Mouse (Mus musculus) embryonic facial prominence, embryonic 13.5 days (tissue): ENCODE measurements around the gene Fbxo46. TPM values are rescaled to one million over a fixed set of nuclear protein-coding genes. Genes with fewer than 3 reads are reported as not detected.

Source experiments
- ATAC-seq: fragments of 200-750 bp; cut with Nextera tagmentation; 2 replicates; pipeline ENCODE4 v1.8.0; 2017; ENCODE audit warnings: low read depth; ENCODE audit not compliant: insufficient number of reproducible peaks, insufficient read depth, low FRiP score, low TSS enrichment
- H3K27ac ChIP-seq: fragments of 300-500 bp; sonication (generic); 2 replicates; pipeline ENCODE4 v1.5.1; 2015; ENCODE audit warnings: moderate library complexity, mild to moderate bottlenecking, inconsistent platforms
- H3K27me3 ChIP-seq: fragments of 300-500 bp; sonication (generic); 2 replicates; pipeline ENCODE4 v1.6.1; 2015; ENCODE audit warnings: mild to moderate bottlenecking, inconsistent platforms
- H3K36me3 ChIP-seq: fragments of 300-500 bp; sonication (generic); 2 replicates; pipeline ENCODE4 v1.6.1; 2015; ENCODE audit warnings: mild to moderate bottlenecking, inconsistent platforms
- H3K4me1 ChIP-seq: fragments of 300-500 bp; sonication (generic); 2 replicates; pipeline ENCODE4 v1.6.1; 2015; ENCODE audit warnings: inconsistent platforms
- H3K4me2 ChIP-seq: fragments of 300-500 bp; sonication (generic); 2 replicates; pipeline ENCODE4 v1.6.1; 2015; ENCODE audit warnings: moderate library complexity, mild to moderate bottlenecking, inconsistent platforms
- H3K4me3 ChIP-seq: fragments of 300-500 bp; sonication (generic); 2 replicates; pipeline ENCODE4 v1.5.1; 2015; ENCODE audit warnings: mild to moderate bottlenecking, inconsistent platforms
- H3K9ac ChIP-seq: fragments of 300-500 bp; sonication (generic); 2 replicates; pipeline ENCODE4 v1.6.1; 2015; ENCODE audit warnings: mild to moderate bottlenecking, inconsistent platforms
- H3K9me3 ChIP-seq: fragments of 300-500 bp; sonication (generic); 2 replicates; pipeline ENCODE4 v1.6.1; 2016; ENCODE audit warnings: inconsistent platforms
- WGBS: fragments of 180-500 bp; shearing (Covaris S2); methylation state at CpG from one replicate; pipeline ENCODE4 v1.1.7; 2015; ENCODE audit warnings: mixed read lengths; 5-methylcytosine and 5-hydroxymethylcytosine counted together
- polyA plus RNA-seq: library from polyadenylated mRNA; unstranded; fragments of >200 nt; fragmentation: Nextera tagmentation; extraction: Ambion mirVana; gene quantifications from 2 replicates; pipeline ENCODE4 v1.2.1, GENCODE M21; 2015

Gene Fbxo46
- polyA plus RNA-seq, 1 experiment from 2014 or later, result 16.6 TPM

GRCm38 (mm10) chr7:19157160-19157800 lies 37.6 kb downstream of the Fbxo46 start:
- Histone ChIP-seq H3K4me1 (peaks cover 29% of the 10 kb centered on the region), H3K36me3 (peaks cover 28% of the 10 kb centered on the region), H3K4me3 (no peak overlapping the region), H3K27me3 (peaks cover 30% of the 10 kb centered on the region), H3K9me3 (no peaks in the 10 kb centered on the region), H3K27ac (peak overlapping the region; percentile 29; the same call in 1 of the 2 replicates), H3K9ac (peak overlapping the region; percentile 44; the same call in 1 of the 2 replicates), H3K4me2 (peak overlapping the region; percentile 38)
- WGBS, result 5% methylated on average over 30 of the region's 30 CpGs
- peak; percentile 65 for ATAC-seq

- 66% methylated on average over 11 of the region's 11 CpGs for WGBS
- no peak overlapping the region for H3K4me2 ChIP-seq
- peaks cover 40% of the 10 kb centered on the region for H3K27me3 ChIP-seq
- H3K4me1 ChIP-seq, result peaks cover 31% of the 10 kb centered on the region
- no peak overlapping the region for H3K27ac ChIP-seq
- H3K9me3 ChIP-seq, result no peaks in the 10 kb centered on the region
- H3K36me3 ChIP-seq, result peaks cover 15% of the 10 kb centered on the region
- H3K4me3 ChIP-seq, result no peak overlapping the region
- no peak overlapping the region for H3K9ac ChIP-seq
- ATAC-seq, result no peak
Observed at GRCm38 (mm10) chr7:19158601-19159000, 38.9 kb downstream of the Fbxo46 start.

DNA sequence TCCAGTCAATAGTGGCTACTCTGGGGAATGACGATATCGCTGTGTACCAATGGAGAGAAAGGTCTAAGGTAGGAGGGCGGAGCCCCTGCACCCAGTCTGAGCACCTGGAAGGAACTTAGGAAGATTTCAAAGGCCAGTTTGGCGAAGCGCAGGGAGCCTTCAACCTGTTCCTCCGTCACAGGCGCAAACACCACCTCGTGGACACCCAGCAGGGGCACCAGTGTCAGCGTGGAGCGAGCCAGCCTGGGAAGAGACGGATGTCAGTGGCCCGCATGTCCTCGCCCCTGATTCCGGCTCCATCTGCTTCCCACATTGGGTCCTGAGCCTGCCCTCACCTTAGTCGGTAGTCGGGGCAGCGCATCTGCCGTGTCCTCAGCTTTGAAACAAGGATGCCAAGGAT lies 39.8 kb downstream of the Fbxo46 start:
- Histone ChIP-seq H3K9ac (peak overlapping the region; percentile 27; the same call in 1 of the 2 replicates), H3K36me3 (peaks cover 10% of the 10 kb centered on the region; the same call in 1 of the 2 replicates), H3K4me1 (peaks cover 39% of the 10 kb centered on the region), H3K4me2 (peak overlapping the region; percentile 68), H3K4me3 (peak overlapping the region; percentile 43; the same call in 1 of the 2 replicates), H3K9me3 (no peaks in the 10 kb centered on the region), H3K27me3 (peaks cover 49% of the 10 kb centered on the region), H3K27ac (no peak overlapping the region)
- WGBS, result 14% methylated on average over 18 of the region's 18 CpGs
- no peak for ATAC-seq

GRCm38 (mm10) chr7:19160115-19160514 lies 40.5 kb downstream of the Fbxo46 start:
- H3K9ac ChIP-seq, result peak overlapping the region; percentile 52; the same call in 1 of the 2 replicates

GRCm38 (mm10) chr7:19162928-19163327 lies 43.3 kb downstream of the Fbxo46 start:
- Histone ChIP-seq H3K4me3 (no peak overlapping the region), H3K36me3 (no peaks in the 10 kb centered on the region), H3K4me1 (peaks cover 35% of the 10 kb centered on the region), H3K9me3 (no peaks in the 10 kb centered on the region), H3K27ac (no peak overlapping the region), H3K4me2 (no peak overlapping the region), H3K27me3 (peaks cover 74% of the 10 kb centered on the region), H3K9ac (no peak overlapping the region)
- 83% methylated on average over 7 of the region's 7 CpGs for WGBS
- no peak for ATAC-seq

More at GRCm38 (mm10) chr7:19160115-19160514, 40.5 kb downstream of the Fbxo46 start:
- Histone ChIP-seq H3K36me3 (peaks cover 3% of the 10 kb centered on the region; the same call in 1 of the 2 replicates), H3K27ac (no peak overlapping the region), H3K4me2 (peak overlapping the region; percentile 68), H3K4me3 (peak overlapping the region; percentile 43), H3K4me1 (peaks cover 46% of the 10 kb centered on the region), H3K27me3 (peaks cover 56% of the 10 kb centered on the region), H3K9me3 (no peaks in the 10 kb centered on the region)
- peak; percentile 40 for ATAC-seq
- under 1% methylated on average over 20 of the region's 20 CpGs for WGBS

GRCm38 (mm10) chr7:19163752-19164151 lies 44.1 kb downstream of the Fbxo46 start:
- no peaks in the 10 kb centered on the region for H3K9me3 ChIP-seq
- ATAC-seq, result peak; percentile 35; the same call in 1 of the 2 replicates
- no peaks in the 10 kb centered on the region for H3K36me3 ChIP-seq
- H3K27me3 ChIP-seq, result peaks cover 69% of the 10 kb centered on the region
- H3K27ac ChIP-seq, result no peak overlapping the region
- H3K4me2 ChIP-seq, result peak overlapping the region; percentile 48
- peaks cover 35% of the 10 kb centered on the region for H3K4me1 ChIP-seq
- no peak overlapping the region for H3K4me3 ChIP-seq
- 26% methylated on average over 12 of the region's 12 CpGs for WGBS
- H3K9ac ChIP-seq, result no peak overlapping the region

- Histone ChIP-seq H3K4me3 (peak overlapping the region; percentile 17; the same call in 1 of the 2 replicates), H3K27ac (no peak overlapping the region), H3K27me3 (peaks cover 64% of the 10 kb centered on the region), H3K9me3 (no peaks in the 10 kb centered on the region), H3K9ac (no peak overlapping the region), H3K4me1 (peaks cover 35% of the 10 kb centered on the region), H3K4me2 (peak overlapping the region; percentile 48), H3K36me3 (no peaks in the 10 kb centered on the region)
- WGBS, result 1% methylated on average over 6 of the region's 6 CpGs
- no peak for ATAC-seq
Observed at GRCm38 (mm10) chr7:19164189-19164588, 44.5 kb downstream of the Fbxo46 start.

GRCm38 (mm10) chr7:19164978-19165377 lies 45.3 kb downstream of the Fbxo46 start:
- H3K4me3 ChIP-seq, result peak overlapping the region; percentile 7; the same call in 1 of the 2 replicates
- no peaks in the 10 kb centered on the region for H3K36me3 ChIP-seq
- no peak for ATAC-seq
- 0 out of 2 replicates have a peak overlapping the region, but pooled peaks have one; percentile 27 for H3K9ac ChIP-seq
- no peaks in the 10 kb centered on the region for H3K9me3 ChIP-seq
- no peak overlapping the region for H3K27ac ChIP-seq
- peak overlapping the region; percentile 48 for H3K4me2 ChIP-seq
- H3K27me3 ChIP-seq, result peaks cover 56% of the 10 kb centered on the region
- 4% methylated on average over 13 of the region's 13 CpGs for WGBS
- H3K4me1 ChIP-seq, result peaks cover 30% of the 10 kb centered on the region

DNA sequence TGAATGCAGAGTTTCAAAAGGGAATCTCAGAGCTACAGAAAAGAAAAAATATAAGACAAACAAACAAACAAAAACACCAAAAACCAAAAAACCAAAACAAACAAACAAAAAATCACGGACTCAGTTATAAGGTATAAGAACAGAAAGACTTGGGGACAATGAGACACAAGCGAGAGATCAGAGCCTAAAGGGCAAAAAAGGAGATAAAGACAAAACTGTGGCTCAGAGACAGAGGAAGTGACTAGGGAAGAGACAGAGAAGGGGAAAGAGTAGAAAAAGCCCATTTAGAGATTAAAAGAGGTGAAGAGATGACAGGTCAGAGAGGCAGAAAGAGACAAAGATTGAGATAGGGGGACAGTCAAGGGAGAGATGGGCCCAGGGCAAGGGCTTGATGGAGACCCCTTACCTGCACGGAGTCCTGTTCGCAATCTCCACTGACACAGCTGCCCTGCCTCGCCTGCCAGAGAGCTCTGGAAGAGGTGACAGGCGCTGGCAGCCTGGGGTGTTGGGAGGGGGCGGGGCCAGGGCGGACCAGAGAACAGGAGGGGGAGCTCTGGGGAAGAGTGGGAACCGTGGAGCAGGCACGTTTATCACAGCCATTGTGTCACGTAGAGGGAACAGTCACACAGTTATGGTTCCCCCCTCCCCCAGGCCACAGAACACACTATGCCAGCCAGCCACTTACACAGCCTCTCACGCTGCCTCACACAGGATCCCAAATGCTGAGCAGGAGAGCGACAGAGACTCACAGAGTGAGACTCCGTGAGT lies 46.2 kb downstream of the Fbxo46 start, which contains the start of gene Gipr:
Gene Gipr (minus strand): TSS at position 472 of the 768 bp plus-strand sequence.
- Histone ChIP-seq H3K9ac (0 out of 2 replicates have a peak within 1 kb of the TSS, but pooled peaks have one; percentile 27), H3K36me3 (no peaks in the 10 kb centered on the region), H3K4me3 (peak within 1 kb of the TSS; percentile 7; the same call in 1 of the 2 replicates), H3K9me3 (no peaks in the 10 kb centered on the region), H3K27ac (no peak within 1 kb of the TSS), H3K4me2 (peak within 1 kb of the TSS; percentile 48), H3K4me1 (peaks cover 25% of the 10 kb centered on the region), H3K27me3 (peaks cover 48% of the 10 kb centered on the region)
- 14% methylated on average over 14 of the region's 14 CpGs for WGBS
- ATAC-seq, result no peak

- ATAC-seq, result no peak
- Histone ChIP-seq H3K27ac (no peak overlapping the region), H3K4me3 (no peak overlapping the region), H3K27me3 (peaks cover 48% of the 10 kb centered on the region), H3K4me2 (no peak overlapping the region), H3K36me3 (no peaks in the 10 kb centered on the region), H3K4me1 (peaks cover 28% of the 10 kb centered on the region), H3K9me3 (no peaks in the 10 kb centered on the region), H3K9ac (no peak overlapping the region)
- 84% methylated on average over 3 of the region's 3 CpGs for WGBS
Observed at GRCm38 (mm10) chr7:19166990-19167389, 47.3 kb downstream of the Fbxo46 start.

DNA sequence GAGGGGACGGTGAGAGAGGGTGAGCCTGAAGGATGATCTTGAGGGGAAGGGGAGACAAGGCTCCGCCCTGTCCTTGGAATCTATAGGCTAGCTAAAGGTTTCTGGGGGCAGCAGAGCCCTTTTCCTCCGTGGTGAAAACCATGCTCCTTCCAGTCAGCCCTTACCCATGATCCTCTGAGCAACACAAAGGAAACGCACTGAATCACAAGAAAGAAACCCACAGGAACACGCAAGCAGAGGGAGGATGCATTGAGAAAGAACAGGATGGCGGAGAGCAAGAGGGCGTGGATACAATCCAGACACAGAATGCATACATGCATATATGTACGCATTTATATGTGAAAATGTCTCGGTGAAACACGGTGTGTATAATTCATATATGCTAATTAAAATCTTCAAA lies 49.8 kb downstream of the Fbxo46 start:
- H3K36me3 ChIP-seq, result no peaks in the 10 kb centered on the region
- no peak for ATAC-seq
- no peaks in the 10 kb centered on the region for H3K9me3 ChIP-seq
- H3K27me3 ChIP-seq, result peaks cover 42% of the 10 kb centered on the region
- H3K4me3 ChIP-seq, result no peak overlapping the region
- no peak overlapping the region for H3K27ac ChIP-seq
- no peak overlapping the region for H3K4me2 ChIP-seq
- 0 out of 2 replicates have a peak overlapping the region, but pooled peaks have one; percentile 2 for H3K9ac ChIP-seq
- peaks cover 32% of the 10 kb centered on the region for H3K4me1 ChIP-seq
- 59% methylated on average over 10 of the region's 10 CpGs for WGBS
